Comparison of ENCODE assay signal across 8 mouse cellular contexts in genomic region chr5:24674238-24674637, GRCm38 (mm10). TPM values are rescaled to one million over a fixed set of nuclear protein-coding genes. Genes with fewer than 3 reads are reported as not detected.
A peak's percentile ranks its signal among the peaks of the same experiment; 100 is the strongest.
DNase-seq lines count a peak whose midpoint lies in the region; ATAC-seq and TF ChIP-seq lines count a peak whose summit lies in the region.

No protein-coding gene starts in this region.

- TF ChIP-seq CTCF in cortical plate, adult 2 months (IDR thresholded peaks at IDR 0.05; ENCODE audit: extremely low read depth, insufficient read depth, low read length): peak; percentile 98

- H3K9ac ChIP-seq in heart, embryonic 11.5 days (ENCODE audit: low read depth, low read length): no peak overlapping the region

- no peak overlapping the region for H3K4me3 ChIP-seq in heart, embryonic 11.5 days (ENCODE audit: low read depth, low read length)
- no peak overlapping the region for H3K4me3 ChIP-seq in cortical plate, adult 2 months (ENCODE audit: insufficient read depth, low read length)

- H3K27me3 ChIP-seq in heart, embryonic 11.5 days (ENCODE audit: control insufficient read depth, insufficient read depth, low read length): peaks cover 5% of the 10 kb centered on the region; the same call in 1 of the 2 replicates

- DNase-seq in heart, adult 18-20 months: peak; percentile 79 to 97
- peak; percentile 79 for DNase-seq in gastrocnemius, postnatal 10 days
- DNase-seq in kidney, adult 18-20 months: peak; percentile 88
- DNase-seq in left cerebral cortex, postnatal 4 days: peak; percentile 80
- peak; percentile 20 to 66 for DNase-seq in monocyte, adult 2 months (ENCODE audit: low read depth in 1 of 2, low spot score in 2 of 2)
- peak; percentile 63 to 72 for DNase-seq in spleen, postnatal 14 days (ENCODE audit: low spot score in 2 of 2)

- WGBS in heart, embryonic 11.5 days (ENCODE audit: insufficient replicate concordance): 30% methylated on average over 4 of the region's 4 CpGs

- H3K9me3 ChIP-seq in heart, embryonic 11.5 days (replicated peaks; ENCODE audit: control insufficient read depth, low read length): 0 out of 2 replicates have a peak, but pooled peaks cover under 1% of the 10 kb centered on the region

- intact Hi-C loops in left cerebral cortex, postnatal 4 days (cut with DNase I): loop anchor here (5.0 kb wide), 1 partner anchor 338 kb away; no protein-coding TSS in a partner anchor

- H3K36me3 ChIP-seq in heart, embryonic 11.5 days (ENCODE audit: control insufficient read depth, insufficient read depth, low read length): no peaks in the 10 kb centered on the region

- no peak for ATAC-seq in heart, embryonic 11.5 days (replicated peaks; ENCODE audit: insufficient number of reproducible peaks, low FRiP score, low TSS enrichment)

- no peak for TF ChIP-seq POLR2A in cortical plate, adult 2 months (IDR thresholded peaks at IDR 0.05; ENCODE audit: extremely low read depth, insufficient read depth, low read length)

- no peak overlapping the region for H3K4me2 ChIP-seq in heart, embryonic 11.5 days

- H3K4me1 ChIP-seq in heart, embryonic 11.5 days (ENCODE audit: control insufficient read depth, insufficient read depth, low read length): no peaks in the 10 kb centered on the region
- no peaks in the 10 kb centered on the region for H3K4me1 ChIP-seq in cortical plate, adult 2 months (ENCODE audit: control insufficient read depth, insufficient read depth, low read length)

- H3K27ac ChIP-seq in heart, embryonic 11.5 days (ENCODE audit: low read depth, low read length): no peak overlapping the region
- H3K27ac ChIP-seq in cortical plate, adult 2 months (ENCODE audit: insufficient read depth, low read length): no peak overlapping the region

RNA-seq across cellular contexts. Expression of gene Nub1, which starts 11.1 kb away (rescaled TPM):
- 10 to 100 TPM; 35.4 to 41.2 TPM for total RNA-seq in heart, adult 18-20 months (2021)
- polyA plus RNA-seq in heart, embryonic 11.5 days (2014; fragmentation: Nextera tagmentation; extraction: Ambion mirVana): 28.2 and 30.7 TPM in 2 replicates
- 76.6 and 81.2 TPM in 2 replicates for polyA plus RNA-seq in cortical plate, adult 2 months (2012; rRNA removed)
- 10 to 100 TPM; 22.8 to 24.3 TPM for total RNA-seq in gastrocnemius, postnatal 10 days (2021)
- total RNA-seq in left cerebral cortex, postnatal 4 days (2021): 10 to 100 TPM; 75.3 to 76.6 TPM

RNA-seq across cellular contexts. Expression of gene Smarcd3, which starts 50.0 kb away (rescaled TPM):
- total RNA-seq in heart, adult 18-20 months (2021): 10 to 100 TPM; 56.5 to 59.8 TPM
- polyA plus RNA-seq in heart, embryonic 11.5 days (2014; fragmentation: Nextera tagmentation; extraction: Ambion mirVana): 73.2 and 76.1 TPM in 2 replicates
- polyA plus RNA-seq in cortical plate, adult 2 months (2012; rRNA removed): 97.8 and 97.9 TPM in 2 replicates
- total RNA-seq in gastrocnemius, postnatal 10 days (2021): 100 to 1,000 TPM; 122 to 132 TPM
- total RNA-seq in left cerebral cortex, postnatal 4 days (2021): 100 to 1,000 TPM; 179 to 183 TPM

RNA-seq across cellular contexts. Expression of gene Wdr86, which starts 56.3 kb away (rescaled TPM):
- under 1 TPM; 0.39 to 0.52 TPM for total RNA-seq in heart, adult 18-20 months (2021)
- 11.5 and 13.6 TPM in 2 replicates for polyA plus RNA-seq in heart, embryonic 11.5 days (2014; fragmentation: Nextera tagmentation; extraction: Ambion mirVana)
- 0.55 and 1.1 TPM in 2 replicates for polyA plus RNA-seq in cortical plate, adult 2 months (2012; rRNA removed)
- 1 to 10 TPM in 1 of 2 experiments, under 1 TPM in 1; 0.70 to 1.2 TPM for total RNA-seq in gastrocnemius, postnatal 10 days (2021)
- 1 to 10 TPM; 2.6 to 3.3 TPM for total RNA-seq in left cerebral cortex, postnatal 4 days (2021)
